Mouse (Mus musculus) heart, embryonic 15.5 days (tissue): ENCODE results near the gene Coro6. TPM values are rescaled to one million over a fixed set of nuclear protein-coding genes. Genes with fewer than 3 reads are reported as not detected.

Source experiments
- ATAC-seq: fragments of 200-750 bp; cut with Nextera tagmentation; replicated peaks from 2 replicates; pipeline ENCODE4 v1.8.0; 2017; ENCODE audit warnings: low read depth, moderate TSS enrichment; ENCODE audit not compliant: insufficient number of reproducible peaks, insufficient read depth, low FRiP score
- H3K27ac ChIP-seq: fragments of 300-500 bp; sonication (generic); 2 replicates; pipeline ENCODE4 v1.5.1; 2015; ENCODE audit warnings: mild to moderate bottlenecking, inconsistent platforms
- H3K27me3 ChIP-seq: fragments of 300-500 bp; sonication (generic); 2 replicates; pipeline ENCODE4 v1.6.1; 2015; ENCODE audit warnings: inconsistent platforms
- H3K36me3 ChIP-seq: fragments of 300-500 bp; sonication (generic); 2 replicates; pipeline ENCODE4 v1.6.1; 2015; ENCODE audit warnings: mild to moderate bottlenecking, inconsistent platforms
- H3K4me1 ChIP-seq: fragments of 300-500 bp; sonication (generic); replicated peaks from 2 replicates; pipeline ENCODE4 v1.6.1; 2015; ENCODE audit warnings: inconsistent platforms
- H3K4me2 ChIP-seq: fragments of 300-500 bp; sonication (generic); 2 replicates; pipeline ENCODE4 v1.6.1; 2015; ENCODE audit warnings: inconsistent platforms, mild to moderate bottlenecking, moderate library complexity
- H3K4me3 ChIP-seq: fragments of 300-500 bp; sonication (generic); 2 replicates; pipeline ENCODE4 v1.5.1; 2015; ENCODE audit warnings: mild to moderate bottlenecking, inconsistent platforms
- H3K9ac ChIP-seq: fragments of 300-500 bp; sonication (generic); 2 replicates; pipeline ENCODE4 v1.6.1; 2015; ENCODE audit warnings: mild to moderate bottlenecking, inconsistent platforms
- H3K9me3 ChIP-seq: fragments of 300-500 bp; sonication (generic); replicated peaks from 2 replicates; pipeline ENCODE4 v1.6.1; 2016; ENCODE audit warnings: inconsistent platforms
- WGBS: fragments of 180-500 bp; shearing (Covaris S2); methylation state at CpG from one replicate; pipeline ENCODE4 v1.1.7; 2015; ENCODE audit warnings: mixed read lengths; 5-methylcytosine and 5-hydroxymethylcytosine counted together
- polyA plus RNA-seq: library from polyadenylated mRNA; unstranded; fragments of >200 nt; fragmentation: Nextera tagmentation; extraction: Ambion mirVana; gene quantifications from 2 replicates; pipeline ENCODE4 v1.2.1, GENCODE M21; 2015

The Coro6 gene
- polyA plus RNA-seq, 1 experiment from 2014 or later: 42.4 TPM

DNA sequence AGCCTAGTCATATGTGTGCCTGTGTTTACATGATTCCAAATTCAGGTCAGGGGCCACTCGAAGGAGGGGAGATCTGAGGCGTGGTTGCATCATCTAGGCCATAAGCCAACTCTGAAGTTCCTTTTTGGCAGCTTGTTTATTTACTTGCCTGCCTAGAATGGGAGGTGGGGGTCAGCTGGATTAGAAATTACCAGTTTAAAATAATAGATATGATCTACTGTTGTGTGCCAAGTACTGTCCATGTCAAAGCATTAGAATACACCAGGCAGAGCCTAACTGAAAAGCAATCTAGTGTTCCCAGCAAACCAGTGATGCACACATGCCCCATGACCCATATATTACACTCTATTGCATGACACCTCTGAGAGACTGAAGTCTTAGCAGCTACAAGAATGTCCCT is 17.3 kb upstream of the Coro6 start:
- no peaks in the 10 kb centered on the region for H3K27me3 ChIP-seq
- ATAC-seq: no peak; the same call in 1 of the 2 replicates
- H3K27ac ChIP-seq: peak overlapping the region; percentile 18; the same call in 1 of the 2 replicates
- H3K4me3 ChIP-seq: no peak overlapping the region
- peaks cover 31% of the 10 kb centered on the region for H3K36me3 ChIP-seq
- peaks cover 51% of the 10 kb centered on the region for H3K4me1 ChIP-seq
- H3K9ac ChIP-seq: no peak overlapping the region
- H3K4me2 ChIP-seq: no peak overlapping the region
- WGBS: 45% methylated on average over 2 of the region's 2 CpGs
- H3K9me3 ChIP-seq: no peaks in the 10 kb centered on the region

DNA sequence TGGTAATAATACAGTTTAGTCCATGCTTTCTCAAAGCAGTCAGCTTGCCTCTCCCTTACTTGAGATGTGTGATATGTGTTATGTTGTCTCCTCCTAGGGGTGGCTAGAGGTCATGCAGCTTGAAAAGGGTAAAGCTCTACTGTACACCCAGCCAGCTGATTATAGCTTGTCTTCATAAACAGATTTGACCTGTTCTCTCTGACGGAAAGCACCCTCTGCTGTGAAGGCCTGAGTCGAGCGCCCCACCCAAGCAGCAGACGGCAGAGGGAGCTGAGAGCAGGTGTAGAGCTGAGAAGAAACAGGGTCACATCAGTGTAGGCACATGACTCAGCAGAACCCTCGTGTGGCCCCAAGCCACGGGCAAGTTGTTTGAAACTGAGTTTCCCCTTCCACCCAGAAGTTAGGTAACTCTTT is 15.6 kb upstream of the Coro6 start:
- 23% methylated on average over 6 of the region's 6 CpGs for WGBS
- Histone ChIP-seq H3K36me3 (peaks cover 30% of the 10 kb centered on the region), H3K27ac (peak overlapping the region; percentile 53; the same call in 1 of the 2 replicates), H3K4me2 (no peak overlapping the region), H3K9me3 (no peaks in the 10 kb centered on the region), H3K27me3 (no peaks in the 10 kb centered on the region), H3K9ac (no peak overlapping the region), H3K4me1 (peaks cover 43% of the 10 kb centered on the region), H3K4me3 (no peak overlapping the region)
- peak; percentile 75; the same call in 1 of the 2 replicates for ATAC-seq

DNA sequence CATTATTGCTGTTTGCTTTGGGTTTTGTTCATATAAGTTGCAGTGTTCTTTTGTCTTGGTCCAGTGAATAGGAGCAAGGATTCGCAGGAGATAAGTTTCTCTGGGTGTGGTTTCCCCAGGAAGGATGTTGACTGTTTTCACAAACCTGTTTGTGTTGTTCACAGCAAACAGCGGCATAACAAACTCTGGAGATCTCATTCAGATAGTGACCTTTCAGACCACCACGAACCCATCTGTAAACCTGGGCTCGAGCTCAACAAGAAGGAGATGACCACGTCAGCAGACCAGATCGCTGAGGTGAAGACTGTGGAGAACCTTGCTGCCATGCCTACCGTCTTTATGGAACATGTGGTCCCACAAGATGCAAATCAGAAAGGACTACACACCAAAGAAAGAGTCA is 13.0 kb upstream of the Coro6 start:
- no peaks in the 10 kb centered on the region for H3K9me3 ChIP-seq

DNA sequence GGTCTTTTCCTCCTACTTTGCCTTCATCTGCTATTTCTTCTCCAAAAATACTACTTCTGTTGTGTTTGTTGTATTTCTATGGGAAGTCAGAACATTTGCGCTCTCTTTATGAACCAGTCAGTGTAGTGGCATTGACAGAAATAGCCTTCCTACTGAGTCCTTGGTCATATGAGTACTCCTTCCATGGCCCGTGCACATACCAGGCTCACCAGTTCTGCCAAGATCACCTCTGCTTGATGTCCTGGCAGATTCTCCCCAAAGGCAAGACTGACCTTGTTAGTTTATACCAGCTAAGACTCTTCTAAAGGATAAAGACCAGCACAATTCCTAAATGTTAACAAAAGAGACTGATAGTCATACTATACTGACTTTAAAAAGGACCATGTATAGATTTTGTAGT is 10.5 kb upstream of the Coro6 start:
- Histone ChIP-seq H3K36me3 (peaks cover 55% of the 10 kb centered on the region), H3K9ac (no peak overlapping the region), H3K9me3 (no peaks in the 10 kb centered on the region), H3K4me2 (no peak overlapping the region), H3K4me3 (no peak overlapping the region), H3K4me1 (peaks cover 14% of the 10 kb centered on the region), H3K27me3 (no peaks in the 10 kb centered on the region), H3K27ac (0 out of 2 replicates have a peak overlapping the region, but pooled peaks have one; percentile 10)
- no peak for ATAC-seq
- WGBS: 68% methylated on average over 2 of the region's 2 CpGs

More for the DNA sequence above, 13.0 kb upstream of the Coro6 start:
- Histone ChIP-seq H3K4me1 (peaks cover 22% of the 10 kb centered on the region), H3K4me3 (no peak overlapping the region), H3K36me3 (peaks cover 38% of the 10 kb centered on the region), H3K27me3 (no peaks in the 10 kb centered on the region), H3K4me2 (no peak overlapping the region), H3K27ac (no peak overlapping the region), H3K9ac (no peak overlapping the region)
- 83% methylated on average over 7 of the region's 7 CpGs for WGBS
- no peak for ATAC-seq

DNA sequence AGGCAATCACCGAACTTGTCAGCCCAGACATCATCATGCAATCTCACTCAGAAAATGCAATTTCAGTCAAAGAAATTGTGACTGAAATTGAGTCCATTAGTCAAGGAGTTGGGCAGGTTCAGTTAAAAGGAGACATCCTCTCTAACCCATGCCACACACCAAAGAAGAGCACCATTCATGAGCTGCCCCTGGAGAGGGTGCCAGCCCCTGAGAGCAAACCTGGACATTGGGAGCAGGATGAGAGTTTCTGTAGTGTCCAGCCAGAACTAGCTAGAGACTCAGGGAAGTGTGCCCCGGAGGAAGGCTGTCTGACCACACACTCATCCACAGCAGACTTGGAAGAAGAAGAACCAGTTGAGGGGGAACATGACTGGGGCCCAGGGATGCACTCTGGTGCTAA is 8.8 kb upstream of the Coro6 start:
- H3K36me3 ChIP-seq: peaks cover 59% of the 10 kb centered on the region
- no peak overlapping the region for H3K9ac ChIP-seq
- WGBS: 86% methylated on average over 2 of the region's 2 CpGs

DNA sequence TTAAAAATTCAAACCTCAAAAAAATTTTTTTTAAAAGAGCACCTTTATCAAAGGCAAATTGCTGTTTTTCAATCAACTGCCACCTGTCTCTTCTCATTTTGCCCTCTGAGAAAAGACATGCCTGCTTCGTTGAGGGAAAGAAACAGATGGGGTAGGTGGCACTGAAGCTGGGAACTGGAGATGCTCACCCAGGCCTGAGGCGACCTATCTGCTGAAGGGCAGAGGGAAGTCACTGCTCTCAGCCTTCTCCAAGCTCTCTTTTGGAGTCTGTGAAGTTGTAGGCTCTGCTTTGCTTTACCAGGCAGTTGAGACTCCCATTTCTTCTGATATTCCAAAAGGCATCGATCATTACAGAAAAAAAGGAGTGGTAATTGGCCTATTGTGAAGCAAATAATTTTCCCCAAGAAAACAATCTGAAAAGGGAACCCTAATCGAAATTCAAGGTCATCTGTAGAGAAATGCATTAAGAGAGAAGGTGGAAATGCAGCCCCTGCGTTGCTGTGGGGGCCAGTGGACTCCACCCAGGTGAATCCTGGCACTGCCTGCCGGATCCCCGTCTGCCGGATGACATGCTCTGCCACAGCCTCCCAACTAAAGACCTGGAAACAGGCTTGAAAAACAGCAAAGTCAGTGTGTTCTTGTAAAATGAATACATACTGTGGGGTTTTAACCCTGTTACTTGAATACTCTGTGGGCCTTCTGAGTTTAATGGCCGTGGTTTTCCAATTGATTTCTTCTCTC is 6.3 kb upstream of the Coro6 start:
- no peak overlapping the region for H3K4me2 ChIP-seq
- H3K27ac ChIP-seq: peak overlapping the region; percentile 52
- H3K27me3 ChIP-seq: no peaks in the 10 kb centered on the region
- H3K9me3 ChIP-seq: no peaks in the 10 kb centered on the region
- no peak overlapping the region for H3K9ac ChIP-seq
- ATAC-seq: no peak
- peaks cover 16% of the 10 kb centered on the region for H3K4me1 ChIP-seq
- WGBS: 78% methylated on average over 9 of the region's 9 CpGs
- H3K4me3 ChIP-seq: no peak overlapping the region
- peaks cover 38% of the 10 kb centered on the region for H3K36me3 ChIP-seq

More for the DNA sequence above, 8.8 kb upstream of the Coro6 start:
- no peak for ATAC-seq
- Histone ChIP-seq H3K9me3 (no peaks in the 10 kb centered on the region), H3K4me2 (no peak overlapping the region), H3K4me1 (peaks cover 16% of the 10 kb centered on the region), H3K4me3 (no peak overlapping the region), H3K27ac (no peak overlapping the region), H3K27me3 (no peaks in the 10 kb centered on the region)

DNA sequence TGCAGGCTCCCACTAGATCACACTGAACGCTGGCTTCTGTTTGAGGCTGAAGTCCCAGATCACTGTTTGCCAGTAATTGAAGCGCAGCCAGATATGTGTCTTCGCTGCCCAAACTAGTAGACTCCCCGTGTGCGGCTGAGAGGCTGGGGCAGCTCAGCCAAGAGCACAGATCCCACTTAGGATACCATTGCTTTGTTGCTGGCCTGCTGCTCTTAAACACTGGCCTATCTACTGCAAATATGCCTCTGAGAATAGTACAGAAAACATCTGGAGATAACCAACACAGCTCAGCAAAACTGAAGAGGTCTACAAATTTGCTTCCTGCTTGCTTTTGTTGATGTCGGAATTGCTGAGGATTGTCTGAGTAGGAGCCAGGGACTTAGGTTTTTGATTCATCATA is 5.3 kb upstream of the Coro6 start:
- Histone ChIP-seq H3K27ac (peak overlapping the region; percentile 58), H3K9ac (no peak overlapping the region), H3K9me3 (no peaks in the 10 kb centered on the region), H3K4me3 (no peak overlapping the region), H3K27me3 (no peaks in the 10 kb centered on the region), H3K4me1 (peaks cover 16% of the 10 kb centered on the region), H3K4me2 (no peak overlapping the region), H3K36me3 (peaks cover 37% of the 10 kb centered on the region)
- peak; percentile 70; the same call in 1 of the 2 replicates for ATAC-seq
- WGBS: 22% methylated on average over 6 of the region's 6 CpGs

DNA sequence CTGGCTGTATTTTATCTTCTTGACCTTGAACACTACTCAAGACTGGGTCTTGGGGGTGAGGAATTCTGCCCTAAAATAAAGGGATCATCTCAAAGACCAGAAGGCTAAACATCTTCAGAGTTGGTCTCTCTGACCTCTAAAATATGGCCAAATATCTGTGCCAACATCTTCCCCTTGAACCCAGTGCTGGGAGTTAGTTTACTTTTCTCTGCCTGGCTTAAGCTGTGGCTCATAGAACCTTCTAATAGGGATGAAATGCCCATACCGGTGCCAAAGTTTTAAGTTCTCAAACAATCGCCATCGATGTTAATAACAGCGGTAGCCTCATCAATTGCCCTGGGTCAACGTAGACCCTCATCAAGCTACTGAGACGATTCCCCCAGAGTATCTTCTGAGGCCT is 355 bp upstream of the Coro6 start:
- no peak for ATAC-seq
- peaks cover 45% of the 10 kb centered on the region for H3K4me1 ChIP-seq
- peaks cover 10% of the 10 kb centered on the region; the same call in 1 of the 2 replicates for H3K27me3 ChIP-seq
- WGBS: 3% methylated on average over 6 of the region's 6 CpGs
- H3K4me3 ChIP-seq: peak overlapping the region; percentile 65
- no peaks in the 10 kb centered on the region for H3K9me3 ChIP-seq
- H3K27ac ChIP-seq: peak overlapping the region; percentile 94
- peaks cover 5% of the 10 kb centered on the region; the same call in 1 of the 2 replicates for H3K36me3 ChIP-seq
- H3K4me2 ChIP-seq: peak overlapping the region; percentile 88
- peak overlapping the region; percentile 68 for H3K9ac ChIP-seq

DNA sequence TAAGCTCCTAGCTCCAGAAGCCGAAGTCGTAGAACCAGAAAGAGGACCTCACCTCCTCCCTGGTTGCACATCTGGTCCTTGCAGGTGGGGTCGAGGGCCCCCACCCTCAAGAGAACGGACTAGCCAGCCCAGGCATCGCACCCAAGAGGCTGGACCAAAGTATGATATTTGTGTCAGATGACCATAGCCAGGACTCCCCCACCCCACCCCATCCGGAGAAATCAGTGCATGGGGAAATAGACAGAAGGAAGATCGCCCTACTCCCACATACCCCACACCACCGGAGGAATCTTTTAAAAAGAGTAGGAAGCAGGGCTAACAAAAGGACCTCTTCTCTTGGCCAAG is 862 bp downstream of the Coro6 start:
- H3K27ac ChIP-seq: peak overlapping the region; percentile 94

DNA sequence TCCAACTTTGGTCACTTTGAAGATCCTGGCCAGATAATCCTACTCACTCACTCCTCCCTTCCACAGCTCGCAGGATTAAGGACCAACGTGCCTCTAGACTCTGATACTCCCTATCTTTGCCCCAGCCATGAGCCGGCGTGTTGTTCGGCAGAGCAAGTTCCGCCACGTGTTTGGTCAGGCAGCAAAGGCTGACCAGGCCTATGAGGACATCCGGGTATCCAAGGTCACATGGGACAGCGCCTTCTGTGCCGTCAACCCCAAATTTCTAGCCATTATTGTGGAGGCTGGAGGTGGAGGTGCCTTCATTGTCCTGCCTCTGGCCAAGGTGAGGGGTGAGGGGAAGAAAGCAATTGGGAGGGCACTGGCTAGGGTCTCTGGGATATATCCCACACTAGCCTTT is 1.6 kb downstream of the Coro6 start:
- Histone ChIP-seq H3K4me3 (peak overlapping the region; percentile 65), H3K36me3 (no peaks in the 10 kb centered on the region), H3K9ac (peak overlapping the region; percentile 68; the same call in 1 of the 2 replicates), H3K27ac (peak overlapping the region; percentile 94), H3K27me3 (peaks cover 10% of the 10 kb centered on the region), H3K4me2 (peak overlapping the region; percentile 88), H3K9me3 (no peaks in the 10 kb centered on the region), H3K4me1 (peaks cover 51% of the 10 kb centered on the region)
- WGBS: 60% methylated on average over 10 of the region's 10 CpGs
- no peak for ATAC-seq

More for the DNA sequence above, 862 bp downstream of the Coro6 start:
- peak overlapping the region; percentile 88 for H3K4me2 ChIP-seq
- no peaks in the 10 kb centered on the region for H3K36me3 ChIP-seq
- no peaks in the 10 kb centered on the region for H3K9me3 ChIP-seq
- peak overlapping the region; percentile 68 for H3K9ac ChIP-seq
- H3K27me3 ChIP-seq: peaks cover 10% of the 10 kb centered on the region
- peaks cover 51% of the 10 kb centered on the region for H3K4me1 ChIP-seq
- WGBS: 28% methylated on average over 8 of the region's 8 CpGs
- peak overlapping the region; percentile 65 for H3K4me3 ChIP-seq
- ATAC-seq: no peak

DNA sequence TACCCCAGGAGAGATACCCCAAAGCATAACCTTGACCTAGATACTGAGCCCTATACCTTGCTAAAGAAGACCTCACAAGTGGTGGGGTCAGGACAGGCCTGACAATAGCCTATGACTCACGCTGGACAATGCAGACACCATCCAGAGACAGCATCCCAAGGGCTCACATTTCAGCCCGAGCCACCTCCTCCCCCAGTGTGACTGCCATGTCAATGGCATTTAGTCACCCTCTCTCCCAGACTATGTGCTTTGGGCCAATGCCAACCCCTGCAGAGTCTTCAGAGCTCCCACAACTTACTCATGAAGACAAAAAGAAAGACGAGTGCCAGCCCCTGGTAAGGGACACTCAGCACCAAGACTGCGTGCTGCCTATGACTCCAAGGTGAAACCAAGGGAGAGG is 2.5 kb downstream of the Coro6 start:
- Histone ChIP-seq H3K4me2 (peak overlapping the region; percentile 23), H3K4me1 (peaks cover 51% of the 10 kb centered on the region), H3K36me3 (peaks cover 8% of the 10 kb centered on the region; the same call in 1 of the 2 replicates), H3K4me3 (no peak overlapping the region), H3K27ac (peak overlapping the region; percentile 94), H3K27me3 (peaks cover 10% of the 10 kb centered on the region), H3K9ac (0 out of 2 replicates have a peak overlapping the region, but pooled peaks have one; percentile 5), H3K9me3 (no peaks in the 10 kb centered on the region)
- peak; percentile 45; the same call in 1 of the 2 replicates for ATAC-seq
- 32% methylated on average over 4 of the region's 4 CpGs for WGBS
